Mouse (Mus musculus): ENCODE results near the gene Tmem218. TPM values are rescaled to one million over a fixed set of nuclear protein-coding genes. Genes with fewer than 3 reads are reported as not detected.

Tmem218 gene
- polyA plus RNA-seq (2014; fragmentation: Nextera tagmentation; extraction: Ambion mirVana) = 11.4 and 11.5 TPM in 2 replicates

DNA sequence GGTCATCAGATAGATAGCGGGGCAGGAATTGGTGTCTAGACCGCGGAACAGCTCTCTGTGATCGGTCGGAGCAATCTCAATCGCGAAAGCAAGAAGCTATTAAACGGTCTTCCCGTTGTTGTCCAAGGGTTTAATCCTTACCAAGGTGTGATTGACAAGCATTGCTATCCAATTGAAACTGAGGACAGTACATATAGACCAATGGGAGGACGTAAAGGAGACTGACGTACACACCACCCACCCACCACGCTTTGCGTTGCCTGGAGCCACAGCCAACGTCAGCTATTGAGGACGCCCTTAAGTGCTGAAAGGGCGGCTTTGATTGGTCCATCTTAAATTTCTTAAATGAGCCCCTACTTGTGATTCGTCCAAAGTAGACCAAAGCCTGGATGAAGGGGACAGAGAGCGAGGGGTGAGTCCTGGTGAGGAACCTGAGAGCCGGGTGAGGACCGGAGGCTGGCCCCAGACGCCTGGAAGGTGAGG, at the start of gene Tmem218:
Gene Tmem218, plus strand, starts transcription at position 295 of the 483 bp plus-strand sequence.
- ATAC-seq (ENCODE audit: insufficient number of reproducible peaks, low FRiP score, low TSS enrichment, low read depth) (peak; percentile 100), DNase-seq (ENCODE audit: low spot score) (peak; percentile 94)
- Histone ChIP-seq H3K4me3 (ENCODE audit: low read depth, low read length) (peak within 1 kb of the TSS; percentile 51), H3K9ac (ENCODE audit: low read length) (peak within 1 kb of the TSS; percentile 67), H3K4me2 (ENCODE audit: low read depth, severe bottlenecking) (peak within 1 kb of the TSS; percentile 54), H3K36me3 (ENCODE audit: control insufficient read depth, insufficient read depth, low read length) (no peaks in the 10 kb centered on the region), H3K4me1 (ENCODE audit: control insufficient read depth, insufficient read depth, low read length) (peaks cover 3% of the 10 kb centered on the region; the same call in 1 of the 2 replicates), H3K27ac (replicated peaks; ENCODE audit: low read depth, low read length) (no peak within 1 kb of the TSS), H3K9me3 (ENCODE audit: control insufficient read depth, low read length) (no peaks in the 10 kb centered on the region), H3K27me3 (ENCODE audit: control insufficient read depth, insufficient read depth, low read length) (no peaks in the 10 kb centered on the region)
- under 1% methylated on average over 21 of the region's 21 CpGs for WGBS

DNA sequence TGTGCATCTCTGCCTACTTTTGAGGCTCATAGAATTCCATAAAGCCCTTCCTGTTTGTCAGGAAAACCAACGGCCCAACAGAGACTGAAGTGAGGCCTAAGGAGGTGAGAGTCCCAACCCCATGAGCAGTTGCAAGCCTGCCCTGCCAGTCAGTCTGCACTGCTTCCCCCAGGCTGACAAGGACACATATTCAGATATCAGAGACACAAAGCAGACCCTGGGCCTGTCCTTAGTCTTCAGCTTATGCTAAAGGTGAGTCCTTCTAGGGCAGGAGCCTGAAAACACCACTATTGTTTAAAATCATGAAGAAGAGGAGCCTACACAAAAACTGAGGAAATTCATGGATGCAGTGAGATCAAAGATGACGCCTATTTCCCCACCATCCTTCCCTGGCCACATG, 47.3 kb upstream of the Tmem218 start:
- ATAC-seq (ENCODE audit: insufficient number of reproducible peaks, low FRiP score, low TSS enrichment, low read depth) (no peak), DNase-seq (ENCODE audit: low spot score) (no peak)
- Histone ChIP-seq H3K4me2 (ENCODE audit: low read depth, severe bottlenecking) (no peak overlapping the region), H3K36me3 (ENCODE audit: control insufficient read depth, insufficient read depth, low read length) (no peaks in the 10 kb centered on the region), H3K9ac (ENCODE audit: low read length) (no peak overlapping the region), H3K27me3 (ENCODE audit: control insufficient read depth, insufficient read depth, low read length) (peaks cover 8% of the 10 kb centered on the region; the same call in 1 of the 2 replicates), H3K27ac (replicated peaks; ENCODE audit: low read depth, low read length) (no peak overlapping the region), H3K4me3 (ENCODE audit: low read depth, low read length) (no peak overlapping the region), H3K9me3 (ENCODE audit: control insufficient read depth, low read length) (no peaks in the 10 kb centered on the region), H3K4me1 (ENCODE audit: control insufficient read depth, insufficient read depth, low read length) (no peaks in the 10 kb centered on the region)
- 84% methylated on average over 2 of the region's 2 CpGs for WGBS

DNA sequence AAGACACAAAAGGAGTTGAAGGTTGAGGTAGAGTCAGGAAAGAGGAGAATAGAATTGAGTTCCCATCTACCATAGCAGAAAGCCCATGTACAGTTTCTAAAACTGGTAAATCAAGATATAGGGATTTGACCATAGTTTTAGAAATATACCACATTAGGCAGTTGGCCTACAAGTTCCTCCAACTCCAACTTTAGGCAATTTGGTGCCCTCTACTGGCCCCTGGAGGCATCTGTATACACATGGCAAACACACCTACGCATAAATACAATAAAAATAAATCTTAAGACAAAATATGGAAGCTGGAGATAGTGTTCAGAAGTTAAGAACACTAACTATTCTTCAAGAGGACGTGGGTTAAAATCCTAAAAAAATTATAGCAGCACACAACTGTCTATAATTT, 41.1 kb upstream of the Tmem218 start:
- Histone ChIP-seq H3K4me3 (ENCODE audit: low read depth, low read length) (no peak overlapping the region), H3K4me1 (ENCODE audit: control insufficient read depth, insufficient read depth, low read length) (no peaks in the 10 kb centered on the region), H3K36me3 (ENCODE audit: control insufficient read depth, insufficient read depth, low read length) (no peaks in the 10 kb centered on the region), H3K4me2 (ENCODE audit: low read depth, severe bottlenecking) (no peak overlapping the region), H3K9me3 (ENCODE audit: control insufficient read depth, low read length) (no peaks in the 10 kb centered on the region), H3K27me3 (ENCODE audit: control insufficient read depth, insufficient read depth, low read length) (no peaks in the 10 kb centered on the region), H3K9ac (ENCODE audit: low read length) (no peak overlapping the region), H3K27ac (replicated peaks; ENCODE audit: low read depth, low read length) (no peak overlapping the region)
- DNase-seq (ENCODE audit: low spot score) (peak; percentile 51), ATAC-seq (ENCODE audit: insufficient number of reproducible peaks, low FRiP score, low TSS enrichment, low read depth) (no peak)
- WGBS = 66% methylated on average over 2 of the region's 2 CpGs

DNA sequence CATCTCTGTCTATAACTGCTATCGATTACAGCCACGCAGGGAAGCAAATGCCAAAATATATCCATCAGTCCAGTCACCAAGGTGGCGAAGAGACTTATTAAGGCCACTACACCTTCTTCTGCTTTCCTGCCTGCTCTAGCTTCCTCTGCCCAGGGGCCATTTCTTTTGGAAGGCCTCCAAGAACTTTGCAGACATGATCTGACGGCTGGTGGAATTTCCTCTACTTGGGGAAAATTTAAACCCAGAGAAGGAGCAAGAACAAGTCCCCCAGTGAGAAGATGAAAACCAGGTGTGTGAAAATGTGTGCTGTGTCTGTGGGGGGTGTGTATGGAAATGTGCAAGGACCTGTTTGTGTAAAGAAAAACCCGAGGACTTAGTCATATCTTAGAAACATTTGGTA, 34.6 kb upstream of the Tmem218 start:
- H3K27ac ChIP-seq (replicated peaks; ENCODE audit: low read depth, low read length) = 0 out of 2 replicates have a peak overlapping the region, but pooled peaks have one; percentile 23
- DNase-seq (ENCODE audit: low spot score) (no peak), ATAC-seq (ENCODE audit: insufficient number of reproducible peaks, low FRiP score, low TSS enrichment, low read depth) (no peak)
- no peak overlapping the region for H3K9ac ChIP-seq (ENCODE audit: low read length)
- no peaks in the 10 kb centered on the region for H3K36me3 ChIP-seq (ENCODE audit: control insufficient read depth, insufficient read depth, low read length)
- no peak overlapping the region for H3K4me2 ChIP-seq (ENCODE audit: low read depth, severe bottlenecking)
- H3K4me1 ChIP-seq (ENCODE audit: control insufficient read depth, insufficient read depth, low read length) = peaks cover 12% of the 10 kb centered on the region
- H3K9me3 ChIP-seq (ENCODE audit: control insufficient read depth, low read length) = no peaks in the 10 kb centered on the region
- WGBS = 34% methylated on average over 5 of the region's 5 CpGs
- H3K27me3 ChIP-seq (ENCODE audit: control insufficient read depth, insufficient read depth, low read length) = peaks cover 2% of the 10 kb centered on the region; the same call in 1 of the 2 replicates
- H3K4me3 ChIP-seq (ENCODE audit: low read depth, low read length) = no peak overlapping the region

DNA sequence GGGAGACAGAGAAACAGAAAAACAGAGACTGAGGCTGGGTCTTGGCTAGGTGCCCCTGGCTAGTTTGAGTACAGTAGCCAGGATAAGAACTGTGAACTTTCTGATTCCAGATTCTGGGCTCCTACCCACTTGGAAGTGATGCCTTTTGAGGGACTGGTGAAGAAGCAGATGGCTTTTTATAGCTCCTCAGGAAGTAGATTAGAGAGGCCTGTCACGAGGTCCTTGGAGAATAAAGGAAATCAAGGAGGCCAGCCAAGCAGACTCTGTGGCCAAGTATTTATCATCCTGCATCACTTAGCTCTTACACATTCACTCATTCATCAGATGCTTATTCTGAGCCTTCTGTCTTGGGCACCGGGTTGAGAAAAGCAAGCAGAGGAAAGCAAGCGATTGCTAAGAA, 32.0 kb upstream of the Tmem218 start:
- Histone ChIP-seq H3K4me1 (ENCODE audit: control insufficient read depth, insufficient read depth, low read length) (peaks cover 16% of the 10 kb centered on the region), H3K4me2 (ENCODE audit: low read depth, severe bottlenecking) (no peak overlapping the region), H3K27ac (replicated peaks; ENCODE audit: low read depth, low read length) (no peak overlapping the region), H3K9ac (ENCODE audit: low read length) (no peak overlapping the region), H3K9me3 (ENCODE audit: control insufficient read depth, low read length) (no peaks in the 10 kb centered on the region), H3K27me3 (ENCODE audit: control insufficient read depth, insufficient read depth, low read length) (peaks cover 2% of the 10 kb centered on the region; the same call in 1 of the 2 replicates), H3K4me3 (ENCODE audit: low read depth, low read length) (no peak overlapping the region), H3K36me3 (ENCODE audit: control insufficient read depth, insufficient read depth, low read length) (no peaks in the 10 kb centered on the region)
- WGBS = 65% methylated on average over 3 of the region's 3 CpGs
- DNase-seq (ENCODE audit: low spot score) = no peak
- no peak for ATAC-seq (ENCODE audit: insufficient number of reproducible peaks, low FRiP score, low TSS enrichment, low read depth)

DNA sequence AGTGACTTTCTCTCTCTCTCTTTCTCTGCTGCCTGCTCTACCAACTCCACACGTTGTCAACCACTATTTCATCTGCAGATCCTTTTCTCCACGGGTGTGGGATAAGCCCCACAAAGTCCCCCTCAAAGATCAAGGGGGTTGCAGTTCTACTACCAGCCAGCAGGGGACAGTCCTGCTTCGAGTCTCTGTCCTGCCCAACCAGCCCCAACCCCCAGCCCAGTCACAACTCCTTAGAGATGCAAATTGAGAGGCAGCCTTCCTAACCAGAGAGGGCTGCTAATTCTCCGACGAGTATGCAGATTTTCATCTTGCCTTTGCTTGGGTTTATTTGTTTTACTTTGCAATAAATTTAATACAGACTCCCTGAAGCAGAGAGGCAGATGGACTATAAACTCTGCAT, 30.9 kb upstream of the Tmem218 start:
- peak; percentile 74 for DNase-seq (ENCODE audit: low spot score)
- Histone ChIP-seq H3K27ac (replicated peaks; ENCODE audit: low read depth, low read length) (no peak overlapping the region), H3K36me3 (ENCODE audit: control insufficient read depth, insufficient read depth, low read length) (no peaks in the 10 kb centered on the region), H3K4me2 (ENCODE audit: low read depth, severe bottlenecking) (no peak overlapping the region), H3K4me1 (ENCODE audit: control insufficient read depth, insufficient read depth, low read length) (peaks cover 16% of the 10 kb centered on the region), H3K9ac (ENCODE audit: low read length) (no peak overlapping the region), H3K27me3 (ENCODE audit: control insufficient read depth, insufficient read depth, low read length) (peaks cover 2% of the 10 kb centered on the region; the same call in 1 of the 2 replicates), H3K9me3 (ENCODE audit: control insufficient read depth, low read length) (no peaks in the 10 kb centered on the region), H3K4me3 (ENCODE audit: low read depth, low read length) (no peak overlapping the region)
- 4% methylated on average over 5 of the region's 5 CpGs for WGBS
- ATAC-seq (ENCODE audit: insufficient number of reproducible peaks, low FRiP score, low TSS enrichment, low read depth) = no peak

DNA sequence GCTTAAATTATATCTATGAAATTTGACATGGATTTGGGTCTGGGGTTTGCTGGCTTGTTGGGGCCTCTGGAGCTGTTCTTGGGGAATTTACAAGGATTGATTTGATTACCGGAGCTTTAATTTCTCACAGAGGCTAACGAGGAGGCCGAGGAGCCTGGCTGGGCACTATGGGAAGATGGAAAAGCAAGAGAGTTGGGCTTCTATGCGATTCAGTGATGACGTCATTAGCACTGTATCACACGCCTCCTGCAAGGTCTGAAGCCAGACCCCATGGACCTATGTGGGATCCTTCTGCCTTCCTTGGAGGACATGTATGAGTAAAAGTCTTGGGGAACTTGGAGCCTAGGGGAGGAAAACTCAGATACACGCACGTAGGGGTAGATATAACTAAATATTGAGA, 30.5 kb upstream of the Tmem218 start:
- H3K4me3 ChIP-seq (ENCODE audit: low read depth, low read length) = no peak overlapping the region
- H3K4me1 ChIP-seq (ENCODE audit: control insufficient read depth, insufficient read depth, low read length) = peaks cover 16% of the 10 kb centered on the region
- no peak overlapping the region for H3K27ac ChIP-seq (replicated peaks; ENCODE audit: low read depth, low read length)
- H3K4me2 ChIP-seq (ENCODE audit: low read depth, severe bottlenecking) = no peak overlapping the region
- ATAC-seq (ENCODE audit: insufficient number of reproducible peaks, low FRiP score, low TSS enrichment, low read depth) (no peak), DNase-seq (ENCODE audit: low spot score) (no peak)
- H3K9me3 ChIP-seq (ENCODE audit: control insufficient read depth, low read length) = no peaks in the 10 kb centered on the region
- H3K36me3 ChIP-seq (ENCODE audit: control insufficient read depth, insufficient read depth, low read length) = no peaks in the 10 kb centered on the region
- no peak overlapping the region for H3K9ac ChIP-seq (ENCODE audit: low read length)
- peaks cover 2% of the 10 kb centered on the region; the same call in 1 of the 2 replicates for H3K27me3 ChIP-seq (ENCODE audit: control insufficient read depth, insufficient read depth, low read length)
- 39% methylated on average over 8 of the region's 8 CpGs for WGBS

DNA sequence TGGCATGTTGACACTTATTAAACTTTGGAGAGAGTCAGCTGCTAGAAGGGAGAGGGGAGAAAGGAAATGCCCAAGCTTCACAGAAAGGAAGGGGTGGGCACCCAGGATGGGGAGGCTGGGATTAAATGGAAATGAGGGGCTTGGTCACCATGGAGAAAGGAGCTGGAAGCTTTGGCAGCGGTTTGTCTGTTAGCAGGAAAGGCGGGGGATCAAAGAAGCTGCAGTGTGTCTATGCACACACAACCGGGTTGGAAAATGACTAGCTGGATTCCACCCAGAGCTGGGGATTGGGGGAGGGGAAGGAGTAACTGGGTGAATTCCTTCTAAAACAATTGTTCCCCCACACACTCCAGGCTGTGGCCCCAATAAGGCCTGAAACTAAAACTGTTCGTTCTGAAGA, 29.1 kb upstream of the Tmem218 start:
- DNase-seq (ENCODE audit: low spot score) (no peak), ATAC-seq (ENCODE audit: insufficient number of reproducible peaks, low FRiP score, low TSS enrichment, low read depth) (no peak)
- Histone ChIP-seq H3K36me3 (ENCODE audit: control insufficient read depth, insufficient read depth, low read length) (no peaks in the 10 kb centered on the region), H3K4me3 (ENCODE audit: low read depth, low read length) (no peak overlapping the region), H3K27ac (replicated peaks; ENCODE audit: low read depth, low read length) (no peak overlapping the region), H3K4me1 (ENCODE audit: control insufficient read depth, insufficient read depth, low read length) (peaks cover 10% of the 10 kb centered on the region; the same call in 1 of the 2 replicates), H3K9ac (ENCODE audit: low read length) (no peak overlapping the region), H3K27me3 (ENCODE audit: control insufficient read depth, insufficient read depth, low read length) (peaks cover 2% of the 10 kb centered on the region; the same call in 1 of the 2 replicates), H3K4me2 (ENCODE audit: low read depth, severe bottlenecking) (no peak overlapping the region), H3K9me3 (ENCODE audit: control insufficient read depth, low read length) (no peaks in the 10 kb centered on the region)
- 33% methylated on average over 4 of the region's 4 CpGs for WGBS

DNA sequence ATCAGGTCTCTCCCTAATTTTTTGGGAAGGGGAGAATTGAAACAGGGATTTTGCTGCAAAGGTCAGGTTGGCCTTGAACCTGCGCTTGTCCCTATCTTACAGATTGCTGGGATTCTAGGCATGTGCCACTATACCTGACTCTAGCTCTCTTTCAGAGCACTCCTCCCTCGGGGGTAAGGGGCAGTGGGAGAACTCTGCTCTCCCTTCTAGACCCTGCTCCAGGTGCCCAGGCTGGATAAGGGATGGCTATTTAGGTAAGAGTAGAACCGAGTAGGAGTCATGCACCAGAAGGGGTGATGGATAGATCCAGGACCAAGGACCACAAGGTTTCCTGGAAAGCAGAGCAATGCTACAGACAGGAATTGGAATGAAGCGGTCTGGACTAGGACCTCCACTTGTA, 28.4 kb upstream of the Tmem218 start:
- Histone ChIP-seq H3K4me3 (ENCODE audit: low read depth, low read length) (no peak overlapping the region), H3K27me3 (ENCODE audit: control insufficient read depth, insufficient read depth, low read length) (peaks cover 2% of the 10 kb centered on the region; the same call in 1 of the 2 replicates), H3K27ac (replicated peaks; ENCODE audit: low read depth, low read length) (no peak overlapping the region), H3K9me3 (ENCODE audit: control insufficient read depth, low read length) (no peaks in the 10 kb centered on the region), H3K4me2 (ENCODE audit: low read depth, severe bottlenecking) (no peak overlapping the region), H3K4me1 (ENCODE audit: control insufficient read depth, insufficient read depth, low read length) (peaks cover 6% of the 10 kb centered on the region; the same call in 1 of the 2 replicates), H3K9ac (ENCODE audit: low read length) (no peak overlapping the region), H3K36me3 (ENCODE audit: control insufficient read depth, insufficient read depth, low read length) (no peaks in the 10 kb centered on the region)
- ATAC-seq (ENCODE audit: insufficient number of reproducible peaks, low FRiP score, low TSS enrichment, low read depth) (no peak), DNase-seq (ENCODE audit: low spot score) (no peak)
- WGBS = 91% methylated on average over 4 of the region's 4 CpGs

All from limb, embryonic 11.5 days (tissue).